Mouse (Mus musculus): Measurements from ENCODE around the gene Ifi204.
"Not testable (repeated sequence)": the region's sequence is repeated elsewhere in the genome, so short reads cannot be mapped to it uniquely, and the experiment has no call there.

- not testable (repeated sequence) for TF ChIP-seq ZC3H11A (IDR thresholded peaks at IDR 0.05; ENCODE audit: borderline replicate concordance, low read depth, low read length); CHD2 (IDR thresholded peaks at IDR 0.05; ENCODE audit: low read depth, low read length); MAFK (IDR thresholded peaks at IDR 0.05; ENCODE audit: insufficient read depth, low read depth, low read length)
Measured at GRCm38 (mm10) chr1:173809294-173809693, 42.6 kb upstream of the Ifi204 start.
